Mouse (Mus musculus) embryo, embryonic 10.5 days (tissue): Measurements from ENCODE around the gene Spert.

Source experiments
- DNase-seq: peaks from one replicate; pipeline ENCODE4 v3.0.0-alpha.2; 2015; ENCODE audit warnings: low spot score

The Spert gene

DNA sequence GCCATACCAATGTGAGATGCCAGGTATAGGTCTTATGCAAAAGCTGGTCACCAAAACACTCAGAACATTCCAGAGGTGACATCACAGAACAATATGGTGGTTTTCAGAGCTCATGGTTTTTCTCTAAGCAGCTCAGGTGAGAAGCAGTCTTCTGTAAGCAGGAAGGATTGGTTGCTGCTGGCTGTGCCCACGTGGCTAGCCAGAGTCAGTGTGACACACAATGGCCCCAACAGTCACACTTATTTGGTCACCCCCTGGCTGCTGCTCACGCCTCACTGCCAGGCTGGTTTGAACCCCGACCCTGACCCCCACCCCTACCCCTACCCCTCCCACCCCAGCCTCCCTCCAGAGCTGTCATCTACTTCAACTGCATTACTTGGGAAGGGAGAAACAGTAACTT, at the start of gene Spert:
Spert (minus strand) TSS at position 139 of the 400 bp plus-strand sequence.
- DNase-seq, result no peak

DNA sequence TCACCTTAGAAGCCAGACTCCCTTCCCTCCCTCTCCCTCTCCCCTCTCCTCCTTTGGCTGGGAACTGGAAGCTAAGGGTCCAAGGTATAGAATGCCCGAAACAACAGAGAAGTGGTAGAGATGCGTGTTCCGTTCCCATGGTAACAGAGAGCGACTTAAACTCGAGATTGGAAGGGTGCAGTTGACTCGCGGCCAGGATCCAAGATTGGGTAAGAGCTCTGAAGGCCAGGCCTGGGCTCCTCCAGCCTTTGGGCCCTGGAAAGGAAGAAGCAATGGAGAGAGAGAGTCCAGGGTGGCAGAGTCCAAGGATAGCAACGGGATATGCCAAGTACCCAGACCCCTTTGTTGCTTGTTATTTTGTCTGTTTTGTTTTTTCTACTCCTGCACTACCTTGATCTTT, 49.2 kb upstream of the Spert start, which contains the start of gene Erich6b:
Erich6b (plus strand) TSS at position 180 of the 400 bp plus-strand sequence.
- no peak for DNase-seq

DNA sequence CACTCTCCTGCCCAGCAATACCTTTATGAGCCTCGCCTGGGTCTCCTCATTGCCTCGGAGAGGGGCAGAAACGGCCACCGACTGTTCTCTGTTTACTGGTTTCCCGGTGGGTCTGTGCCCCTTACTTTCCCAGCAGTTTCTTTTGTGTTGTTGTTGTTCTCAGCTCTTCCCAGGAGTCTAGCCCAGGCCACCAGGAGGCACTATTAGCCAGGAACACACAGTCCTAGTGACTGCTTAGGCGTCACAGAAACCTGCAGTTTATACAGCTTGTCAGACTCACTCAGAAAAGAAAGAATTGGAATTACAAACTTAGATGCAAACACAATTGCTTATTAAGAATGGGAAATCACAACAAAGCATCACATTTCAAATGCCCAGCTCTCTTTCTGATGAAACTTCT, 48.5 kb upstream of the Spert start:
- DNase-seq, result peak; percentile 29

DNA sequence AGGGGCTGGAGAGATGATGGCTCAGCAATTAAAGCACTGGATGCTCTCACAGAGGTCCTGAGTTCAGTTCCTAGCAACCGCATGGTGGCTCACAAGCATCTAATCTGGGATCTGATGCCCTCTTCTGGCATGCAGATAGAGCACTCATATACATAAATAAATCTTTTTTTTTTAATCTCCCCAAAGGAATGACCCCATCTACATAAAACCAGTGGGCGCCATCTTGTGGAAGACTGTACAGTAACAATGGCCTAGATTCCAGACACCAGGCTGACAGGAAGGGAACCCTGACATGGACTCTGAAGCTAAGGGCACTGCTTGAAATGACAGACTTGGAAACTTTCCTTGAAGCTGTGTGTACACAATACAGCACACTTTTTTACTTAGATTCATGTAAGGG, 47.9 kb upstream of the Spert start:
- DNase-seq, result peak; percentile 59

DNA sequence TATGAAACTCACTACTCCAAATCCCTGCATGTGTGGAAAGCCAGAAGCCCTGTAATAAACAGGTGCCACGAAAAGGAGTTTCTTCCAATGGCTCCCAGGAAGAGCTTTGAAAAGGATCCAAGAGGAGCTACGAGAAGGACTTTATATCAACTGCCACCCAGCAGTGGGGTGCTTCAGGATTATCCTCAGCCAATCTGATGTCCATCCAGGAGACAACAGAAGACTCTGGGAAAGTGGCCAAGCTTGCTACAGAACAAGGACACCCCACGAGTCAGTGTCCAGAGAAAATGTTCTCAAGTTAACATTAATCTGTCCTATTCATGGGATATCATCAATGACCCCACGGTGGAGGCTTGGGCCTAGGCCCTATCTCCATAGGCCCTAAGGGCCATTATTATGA, 44.7 kb upstream of the Spert start:
- no peak for DNase-seq

DNA sequence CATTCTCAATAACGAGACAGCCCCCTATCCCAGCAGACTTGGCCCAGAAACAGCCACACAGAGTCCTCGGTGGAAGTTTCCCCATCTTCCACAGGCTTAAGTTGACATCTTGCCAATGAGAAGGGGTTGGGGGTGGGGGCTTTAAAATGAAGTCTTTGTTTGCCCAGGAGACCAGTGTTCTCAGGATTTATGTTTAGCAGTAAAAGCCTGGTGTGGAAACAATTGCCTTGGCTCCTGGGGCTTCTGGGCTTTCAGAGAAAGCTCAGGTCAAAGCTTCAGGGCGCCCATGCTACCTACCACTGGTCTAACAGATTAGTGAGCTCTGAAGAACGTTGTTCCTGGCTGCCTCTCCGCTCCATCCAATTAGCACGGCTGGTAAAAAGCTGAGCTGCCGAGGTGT, 43.2 kb upstream of the Spert start:
- DNase-seq, result peak; percentile 38

DNA sequence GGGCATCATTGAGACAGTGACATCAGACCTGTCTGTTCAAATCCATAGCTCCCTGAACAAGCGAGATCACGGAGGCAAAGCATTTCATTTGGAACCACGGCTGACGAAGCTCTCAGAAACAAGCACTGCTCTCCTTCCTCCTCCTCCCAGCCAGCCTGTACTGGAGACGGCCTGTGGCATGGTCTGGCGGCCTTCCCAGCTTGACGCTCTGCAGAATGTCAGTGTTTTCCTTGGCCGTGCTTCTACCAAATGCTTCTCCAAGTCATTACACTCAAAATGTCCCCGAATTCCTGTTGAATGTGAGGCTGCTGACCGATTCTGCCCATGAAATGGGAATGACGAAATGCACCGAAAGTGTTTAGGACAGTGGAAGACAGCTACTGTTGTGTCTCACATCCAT, 42.4 kb upstream of the Spert start:
- DNase-seq, result no peak

DNA sequence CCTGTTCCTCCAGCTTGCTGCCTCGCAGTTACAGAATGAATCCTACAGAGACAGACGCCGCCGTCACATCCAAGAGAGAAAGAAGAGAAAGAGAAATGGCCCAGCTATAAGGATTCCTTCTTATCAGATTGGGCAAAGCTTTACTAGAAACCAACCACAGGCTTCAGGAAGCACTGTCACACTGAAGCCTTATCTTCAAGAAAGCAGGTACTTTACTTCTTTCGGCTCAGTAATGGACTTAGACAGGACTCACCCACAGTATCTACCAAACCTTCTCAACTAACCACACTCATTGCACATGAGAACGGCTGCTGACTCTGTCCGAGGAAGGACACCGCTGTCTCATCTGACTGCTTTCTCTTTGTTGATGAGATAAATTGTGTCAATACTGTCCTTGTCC, 36.0 kb upstream of the Spert start:
- no peak for DNase-seq

DNA sequence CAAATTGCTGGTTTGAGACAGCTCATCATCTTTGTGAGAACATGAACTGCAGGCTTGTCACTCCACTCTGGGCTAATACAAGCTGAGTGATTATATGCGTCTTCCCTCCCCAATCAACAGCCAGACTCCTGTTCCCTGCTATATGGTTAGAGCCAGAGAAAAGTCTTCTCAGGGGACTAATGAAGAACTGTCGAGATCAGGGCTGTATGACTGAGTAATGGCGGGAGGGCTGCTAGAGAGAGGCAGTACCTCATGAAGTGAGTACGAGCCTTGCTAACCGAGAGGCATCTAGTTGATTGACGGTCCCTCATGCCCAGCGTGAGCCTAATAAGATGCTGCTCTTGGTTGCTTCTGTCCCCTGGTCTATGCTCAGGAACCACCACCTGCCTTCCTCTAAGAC, 30.1 kb upstream of the Spert start:
- no peak for DNase-seq

DNA sequence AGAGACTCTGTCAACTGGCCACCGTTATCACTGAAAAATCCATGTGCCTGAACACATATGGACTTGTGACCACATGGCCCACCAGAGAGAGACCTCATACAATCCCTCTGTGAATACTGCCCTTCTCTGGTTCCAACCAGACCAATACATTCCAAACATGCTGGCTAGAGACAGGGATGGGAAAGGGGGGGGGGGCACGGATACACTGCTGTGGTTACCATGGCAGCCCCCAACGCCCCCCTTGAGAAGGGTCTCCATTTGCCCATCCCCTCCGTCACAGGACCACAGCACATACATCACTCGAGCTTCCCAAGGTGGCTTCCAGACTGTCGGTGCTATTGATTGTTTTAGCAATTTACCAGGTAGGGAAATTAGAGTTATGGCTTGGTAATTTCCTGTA, 23.5 kb upstream of the Spert start:
- no peak for DNase-seq

DNA sequence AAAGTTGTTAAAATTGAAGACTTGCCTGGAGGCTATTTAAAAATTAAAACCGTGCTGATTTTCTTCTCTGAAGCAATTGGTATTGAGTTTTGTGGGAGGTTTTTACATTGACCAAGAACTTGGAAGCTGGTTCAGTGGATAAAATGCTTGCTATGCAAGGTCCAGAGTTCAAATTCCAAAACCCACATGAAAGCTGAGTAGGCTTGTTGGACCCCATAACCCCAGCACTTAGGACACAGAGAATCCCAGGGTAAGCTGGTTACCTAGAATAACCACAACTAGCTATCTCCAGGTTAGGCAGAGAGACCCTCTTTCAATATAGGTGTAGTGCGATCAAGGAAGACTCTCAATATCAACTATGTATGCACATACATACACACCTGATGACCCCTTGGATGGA, 16.3 kb upstream of the Spert start:
- no peak for DNase-seq

DNA sequence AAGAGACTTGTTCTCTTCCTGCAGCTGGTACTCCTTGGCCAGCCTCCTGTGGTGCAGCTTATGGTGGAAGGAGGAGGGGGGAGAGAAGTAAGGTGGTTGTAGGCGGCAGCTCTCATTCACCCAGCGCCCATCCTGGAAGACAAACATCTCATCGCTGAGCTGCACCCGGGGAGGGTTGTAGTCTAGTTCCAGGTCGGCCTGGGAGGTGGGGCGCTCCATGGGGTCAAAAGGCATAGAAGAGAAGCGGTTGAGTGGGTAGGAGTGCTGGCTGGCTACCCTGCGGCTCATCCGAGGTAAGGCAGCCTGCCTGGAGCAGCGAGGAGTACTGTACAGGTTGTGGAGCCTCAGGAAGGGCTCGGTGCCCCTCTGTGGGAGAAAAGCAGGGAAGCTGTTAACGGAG, 9.0 kb downstream of the Spert start:
- no peak for DNase-seq

DNA sequence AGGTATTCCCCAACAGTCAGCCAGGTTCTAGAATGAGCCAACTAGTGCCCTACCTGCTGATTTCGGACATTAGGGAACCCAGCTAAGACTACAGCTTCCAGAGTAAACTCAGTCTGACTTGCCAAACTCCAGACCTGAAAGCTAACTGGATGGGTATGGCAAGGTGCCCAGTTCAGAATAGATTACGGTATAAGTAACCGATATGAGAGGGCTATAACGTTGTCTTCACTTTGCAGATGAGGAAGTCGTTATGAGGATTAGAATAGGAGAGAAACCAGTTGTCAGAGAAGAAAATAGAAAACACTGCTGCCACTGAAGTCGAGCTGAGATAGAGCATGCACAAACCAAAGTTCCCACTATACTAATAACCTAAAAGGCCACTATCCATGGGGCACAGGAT, 13.9 kb downstream of the Spert start:
- no peak for DNase-seq

DNA sequence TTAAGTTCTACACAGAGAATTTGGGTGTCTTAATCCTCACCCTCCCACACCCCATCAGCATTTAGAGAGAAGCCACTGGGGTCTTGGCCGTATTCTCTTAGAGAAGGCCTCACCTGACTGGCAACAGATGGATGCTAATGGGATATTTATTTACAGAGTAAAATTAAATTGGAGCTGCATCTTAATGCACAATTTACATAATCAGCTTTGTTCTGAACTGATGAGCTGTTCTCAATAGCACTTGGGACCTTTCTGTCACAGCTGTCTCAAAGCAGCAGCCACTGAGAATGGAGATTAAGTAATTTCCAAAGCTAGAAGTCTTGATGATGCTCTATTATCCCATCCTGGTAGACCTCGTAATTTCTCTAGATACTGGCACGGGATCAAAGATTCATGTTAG, 26.6 kb downstream of the Spert start:
- no peak for DNase-seq

DNA sequence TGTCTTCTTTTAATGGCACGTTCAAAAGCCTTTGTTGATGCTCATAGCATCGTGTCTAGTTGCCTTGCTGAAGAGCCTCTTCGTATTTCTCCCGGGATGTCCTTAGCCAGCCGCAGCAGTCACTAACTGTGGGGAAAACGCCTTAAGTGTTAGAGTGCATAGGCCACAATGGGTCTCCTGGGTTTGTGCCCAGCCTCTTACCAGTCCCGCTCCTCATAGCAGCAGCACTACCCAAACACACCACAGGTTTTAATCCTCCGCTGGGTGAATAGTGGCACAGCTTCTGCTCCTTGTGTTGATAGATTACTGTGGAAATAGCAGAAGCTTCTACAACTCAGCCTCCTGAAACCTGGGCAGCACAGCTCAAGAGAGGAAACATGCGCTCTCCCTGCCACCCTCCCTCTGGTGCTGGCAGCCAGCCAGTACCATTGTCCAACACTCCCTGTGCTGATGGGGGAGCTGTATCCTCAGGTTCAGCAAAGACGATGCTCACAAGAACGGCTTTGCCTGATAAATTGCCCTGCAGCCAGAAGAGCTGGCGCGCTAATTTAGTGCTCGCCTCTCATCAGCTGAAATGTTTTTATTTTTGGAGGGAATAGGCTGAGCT, 27.3 kb downstream of the Spert start:
- DNase-seq, result no peak

DNA sequence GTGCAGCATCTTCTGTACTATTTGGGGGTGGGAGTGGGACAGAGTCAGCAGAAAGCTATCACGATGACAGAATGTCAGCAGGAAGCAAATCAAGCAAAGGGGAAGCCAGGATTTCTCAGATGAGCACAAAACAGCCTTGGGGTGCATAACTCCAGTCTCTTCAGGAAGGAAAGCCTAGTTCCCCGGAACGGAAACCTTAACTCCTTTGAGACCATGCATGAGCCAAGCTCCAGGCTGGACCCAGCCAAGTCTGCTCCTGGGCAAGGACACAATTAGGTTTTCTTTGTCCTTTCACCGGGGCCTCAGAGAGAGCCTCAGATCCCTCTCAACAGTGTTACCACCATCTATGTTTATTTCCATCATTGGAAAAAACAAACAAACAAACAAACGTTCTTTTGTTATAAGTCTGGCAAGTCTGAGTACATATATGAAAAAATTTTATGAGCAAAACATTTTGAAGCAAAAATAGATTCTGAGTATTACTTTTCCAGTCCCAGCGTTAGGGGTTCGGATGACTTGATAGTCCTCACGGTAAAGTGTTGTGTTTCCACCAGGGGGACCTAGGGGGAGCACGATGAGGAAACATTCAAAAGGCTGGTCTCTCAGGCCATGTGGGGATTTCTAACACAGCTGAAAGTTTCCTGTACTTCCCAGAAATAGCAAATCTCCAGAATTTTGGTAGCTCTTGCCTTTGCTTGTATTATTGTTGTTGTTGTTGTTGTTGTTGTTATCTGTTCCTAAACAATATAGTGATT, 31.2 kb downstream of the Spert start:
- DNase-seq, result peak; percentile 47

DNA sequence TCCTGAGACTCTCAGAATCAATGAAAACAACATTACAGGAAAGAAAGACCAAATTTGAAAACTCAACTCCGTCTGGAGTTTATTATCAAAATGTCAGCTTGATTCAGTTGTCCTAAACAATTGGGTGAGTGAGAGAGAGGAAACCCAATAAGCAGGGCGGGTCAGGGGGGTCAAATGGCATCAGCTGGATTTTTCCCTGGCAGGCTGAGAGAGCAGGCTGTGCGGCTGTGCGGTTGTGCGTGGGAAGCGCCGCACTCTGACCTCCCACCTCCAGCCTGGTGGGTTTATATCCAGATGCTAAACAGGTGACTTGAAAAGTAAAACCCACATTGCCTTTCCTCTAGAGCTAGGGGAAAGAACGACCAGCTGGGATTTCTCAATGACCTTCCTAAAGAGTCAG, 51.2 kb downstream of the Spert start:
- peak; percentile 87 for DNase-seq

DNA sequence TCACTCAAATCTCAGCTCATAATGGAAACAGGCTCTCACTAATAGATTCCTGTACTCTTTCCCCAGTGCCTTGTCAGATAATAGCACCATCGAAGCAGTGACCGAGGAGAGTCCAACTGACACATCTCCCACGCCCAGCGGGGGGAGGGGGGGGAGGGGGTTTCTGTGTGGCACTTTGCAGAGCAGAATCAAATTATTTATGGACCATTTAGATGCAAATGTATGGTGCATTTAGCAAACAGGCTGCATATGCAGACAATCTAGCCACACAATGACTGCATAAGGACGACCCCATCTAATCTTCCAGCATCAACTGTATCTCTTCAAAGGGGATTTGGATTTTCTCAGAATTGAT, 51.9 kb downstream of the Spert start:
- DNase-seq, result peak; percentile 81

DNA sequence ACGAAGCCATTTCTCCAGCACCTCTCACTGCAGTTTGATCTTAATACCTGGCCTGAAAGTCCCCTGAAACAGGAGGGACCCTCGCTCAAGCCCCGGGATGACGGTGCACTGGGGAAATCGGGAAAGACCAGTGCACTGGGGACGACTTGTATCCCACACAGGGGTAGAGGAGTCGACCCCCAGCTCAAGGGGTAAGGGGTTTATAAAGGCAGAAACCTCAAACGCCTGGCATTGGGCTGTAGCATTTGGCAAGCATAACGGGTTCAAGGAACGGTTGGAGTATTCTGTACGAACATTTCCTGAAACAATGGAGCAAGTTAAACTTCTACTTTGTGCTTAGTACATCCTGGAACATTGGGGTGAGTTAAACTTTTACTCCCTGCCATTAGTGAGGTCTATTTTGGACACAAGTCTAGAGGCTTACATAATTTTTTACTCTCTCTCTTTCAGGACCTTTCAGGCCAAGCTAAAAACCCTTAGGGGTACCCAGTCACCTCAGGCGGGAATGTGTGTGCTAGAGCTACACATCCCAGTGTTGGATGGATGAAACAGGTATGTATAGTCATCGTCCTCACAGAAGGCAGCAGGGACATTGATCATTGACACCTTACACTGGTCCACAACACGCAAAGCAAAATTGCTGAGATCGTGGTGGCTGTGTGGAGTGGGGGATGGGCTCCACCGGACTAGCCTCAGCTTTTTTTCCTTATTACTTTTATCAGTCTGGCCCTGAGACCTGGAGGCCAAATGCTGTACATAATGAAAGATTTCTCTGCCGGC, 52.5 kb downstream of the Spert start:
- no peak for DNase-seq

DNA sequence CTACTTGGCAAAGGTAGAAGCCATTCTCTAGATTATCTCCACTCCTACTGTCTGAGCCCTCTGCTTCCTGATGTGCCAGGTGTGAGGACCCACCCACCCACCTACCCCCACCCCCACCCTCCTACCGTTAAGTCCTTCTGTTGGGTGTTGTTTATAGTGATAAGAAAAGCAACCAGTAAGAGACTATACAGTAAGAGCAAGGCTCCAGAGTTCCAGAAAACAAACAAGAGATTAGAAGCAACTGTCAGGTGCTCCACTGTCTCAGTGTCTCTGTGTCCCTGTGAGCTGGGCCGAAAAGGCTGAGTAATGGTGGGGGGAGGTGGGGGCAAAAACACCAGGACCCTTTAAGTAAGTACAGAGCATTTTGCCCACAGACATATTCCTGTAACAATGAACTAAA, 53.7 kb downstream of the Spert start:
- DNase-seq, result no peak
